In genomic region chr17:25942597-25943151, GRCm38 (mm10) we compare ENCODE assay signal across 9 mouse cellular contexts. TPM values are rescaled to one million over a fixed set of nuclear protein-coding genes. Genes with fewer than 3 reads are reported as not detected.
DNase-seq lines count a peak whose midpoint lies in the region; ATAC-seq and TF ChIP-seq lines count a peak whose summit lies in the region.
"Had no signal": no experiment of that assay in that cellular context is flagged by ENCODE, and none has a peak within 500 bp of the region (broad histone marks: within the 10 kb centered on the region; RNA-seq: fewer than 3 reads in every experiment).

No protein-coding gene starts in this region.

- no peaks in the 10 kb centered on the region for H3K36me3 ChIP-seq in heart, embryonic 11.5 days (ENCODE audit: control insufficient read depth, insufficient read depth, low read length)
- peaks cover 0 to 17% of the 10 kb centered on the region in 2 experiments; a peak in 3 of 4 replicates for H3K36me3 ChIP-seq in MEL (ENCODE audit: control insufficient read depth in 1 of 2, insufficient read depth in 2 of 2, low read length in 2 of 2)

- peak overlapping the region; percentile 88 for H3K27ac ChIP-seq in heart, embryonic 11.5 days (ENCODE audit: low read depth, low read length)
- H3K27ac ChIP-seq in MEL (ENCODE audit: control insufficient read depth, low read depth, low read length): peak overlapping the region; percentile 95

- H3K27me3 ChIP-seq in heart, embryonic 11.5 days (ENCODE audit: control insufficient read depth, insufficient read depth, low read length): no peaks in the 10 kb centered on the region
- no peaks in the 10 kb centered on the region for H3K27me3 ChIP-seq in MEL (ENCODE audit: control insufficient read depth in 1 of 2, insufficient read depth in 2 of 2, low read length in 2 of 2)

- TF ChIP-seq POLR2A in MEL (IDR thresholded peaks at IDR 0.05; ENCODE audit: control insufficient read depth in 1 of 2, insufficient read depth in 1 of 2, low read depth in 1 of 2, low read length in 2 of 2, poor library complexity in 1 of 2): peak; percentile 28 to 46; a peak in 1 of 4 replicates

- H3K9me3 ChIP-seq in heart, embryonic 11.5 days (replicated peaks; ENCODE audit: control insufficient read depth, low read length): no peaks in the 10 kb centered on the region
- no peaks in the 10 kb centered on the region for H3K9me3 ChIP-seq in MEL (replicated peaks; ENCODE audit: insufficient read depth, low read length)

- 70% methylated on average over 2 of the region's 2 CpGs for WGBS in heart, embryonic 11.5 days (ENCODE audit: insufficient replicate concordance)

- TF ChIP-seq RAD21 in MEL (IDR thresholded peaks at IDR 0.05; ENCODE audit: low read depth, low read length): no peak

- peak overlapping the region; percentile 69 for H3K4me2 ChIP-seq in heart, embryonic 11.5 days

- intact Hi-C loops in heart, postnatal 25 days (cut with DNase I): loop anchor here (5.0 to 10.0 kb wide), 2 partner anchors 45 to 48 kb away; partner anchors contain the start of gene Capn15

- peak; percentile 82 for ATAC-seq in heart, embryonic 11.5 days (replicated peaks; ENCODE audit: insufficient number of reproducible peaks, low FRiP score, low TSS enrichment)
- ATAC-seq in erythroid progenitor cell, adult 5-6 weeks (replicated peaks; ENCODE audit: low FRiP score, poor library complexity, severe bottlenecking): peak; percentile 85
- ATAC-seq in megakaryocyte progenitor cell, adult 5-6 weeks (replicated peaks; ENCODE audit: poor library complexity): peak; percentile 88

- peak; percentile 90 to 98 for TF ChIP-seq EP300 in MEL (IDR thresholded peaks at IDR 0.05; ENCODE audit: low read depth in 1 of 2, low read length in 2 of 2)

- peaks cover 9% of the 10 kb centered on the region for H3K4me1 ChIP-seq in heart, embryonic 11.5 days (ENCODE audit: control insufficient read depth, insufficient read depth, low read length)
- peaks cover 10 to 30% of the 10 kb centered on the region in 2 experiments for H3K4me1 ChIP-seq in MEL (ENCODE audit: control insufficient read depth in 1 of 2, insufficient read depth in 2 of 2, low read length in 2 of 2)

- TF ChIP-seq CTCF in MEL (IDR thresholded peaks at IDR 0.05 in 2 of 3, conservative IDR thresholded peaks at IDR 0.05 in 1 of 3; ENCODE audit: control insufficient read depth in 1 of 3, insufficient read depth in 1 of 3, low read depth in 2 of 3, low read length in 3 of 3, poor library complexity in 1 of 3, severe bottlenecking in 1 of 3): no peak

- peak overlapping the region; percentile 88 for H3K4me3 ChIP-seq in heart, embryonic 11.5 days (ENCODE audit: low read depth, low read length)
- peak overlapping the region; percentile 63 to 78 for H3K4me3 ChIP-seq in MEL (ENCODE audit: control insufficient read depth in 1 of 2, insufficient read depth in 1 of 2, low read depth in 2 of 2, low read length in 2 of 2)

- peaks cover 27% of the 10 kb centered on the region for H3K79me2 ChIP-seq in MEL (ENCODE audit: control insufficient read depth, insufficient read depth, low read length, poor library complexity)

- DNase-seq in heart, postnatal 25 days (ENCODE audit: low spot score): no peak
- peak; percentile 93 for DNase-seq in MEL (ENCODE audit: low read depth, low spot score)
- no peak for DNase-seq in gastrocnemius, postnatal 10 days
- no peak for DNase-seq in kidney, adult 8-10 months
- DNase-seq in frontal cortex, postnatal 36 days (ENCODE audit: low spot score in 2 of 2): no peak

- H3K9ac ChIP-seq in heart, embryonic 11.5 days (ENCODE audit: low read depth, low read length): peak overlapping the region; percentile 99
- H3K9ac ChIP-seq in MEL (ENCODE audit: control insufficient read depth, low read depth, low read length, poor library complexity, severe bottlenecking): peak overlapping the region; percentile 92

TF ChIP-seq in MEL, 35 proteins besides CTCF, POLR2A, EP300 and RAD21 (continues in another document):
- TF ChIP-seq SIN3A (IDR thresholded peaks at IDR 0.05; ENCODE audit: low read length) (peak; percentile 72), TCF12 (IDR thresholded peaks at IDR 0.05; ENCODE audit: low read depth, low read length) (peak; percentile 99), TAL1 (IDR thresholded peaks at IDR 0.05; ENCODE audit: low read length) (peak; percentile 98), MYB (IDR thresholded peaks at IDR 0.05; ENCODE audit: low read depth, low read length) (peak; percentile 50; the same call in 1 of the 2 replicates), ETS1 (IDR thresholded peaks at IDR 0.05; ENCODE audit: low read depth, low read length) (peak; percentile 82), RCOR1 (IDR thresholded peaks at IDR 0.05; ENCODE audit: low read depth, low read length) (peak; percentile 58; the same call in 1 of the 2 replicates), ZMIZ1 (IDR thresholded peaks at IDR 0.05; ENCODE audit: low read depth, low read length) (peak; percentile 88), JUND (IDR thresholded peaks at IDR 0.05; ENCODE audit: low read depth, low read length) (no peak), MXI1 (IDR thresholded peaks at IDR 0.05; ENCODE audit: low read depth, low read length) (no peak; the same call in none of the 2 replicates), CHD1 (IDR thresholded peaks at IDR 0.05; ENCODE audit: low read depth, low read length) (peak; percentile 89; the same call in 1 of the 2 replicates), MEF2A (IDR thresholded peaks at IDR 0.05; ENCODE audit: extremely low read depth, insufficient replicate concordance, low read depth, low read length, poor library complexity, severe bottlenecking) (peak; percentile 57; the same call in 1 of the 2 replicates), NELFE (IDR thresholded peaks at IDR 0.05; ENCODE audit: low read depth, low read length) (peak; percentile 53), CHD2 (IDR thresholded peaks at IDR 0.05; ENCODE audit: low read length) (no peak), MAX (IDR thresholded peaks at IDR 0.05; ENCODE audit: low read length) (peak; percentile 33; the same call in 1 of the 2 replicates)

RNA-seq across cellular contexts. Expression of gene Pigq, which starts 2.1 kb away (rescaled TPM):
- 71.2 and 77.1 TPM in 2 replicates for polyA plus RNA-seq in heart, embryonic 11.5 days (2014; fragmentation: Nextera tagmentation; extraction: Ambion mirVana)
- 10 to 100 TPM; 49.0 to 55.6 TPM for total RNA-seq in heart, postnatal 25 days (2021)
- 50.7 and 67.8 TPM in 2 replicates for total RNA-seq in MEL (2012; rRNA removed)
- 100 to 1,000 TPM; 193 to 825 TPM for polyA plus RNA-seq in MEL (2012; ENCODE audit: insufficient read depth in 1 of 2, insufficient read length in 2 of 2, low read depth in 1 of 2, low replicate concordance in 2 of 2, missing spikeins in 1 of 2)
- 1,618 and 1,746 TPM in 2 replicates for total RNA-seq in erythroid progenitor cell, adult 5-6 weeks (2015; ENCODE audit: low replicate concordance)
- 1,554 and 1,638 TPM in 2 replicates for total RNA-seq in erythroid progenitor cell, adult 5-6 weeks (2017; ENCODE audit: low replicate concordance)
- total RNA-seq in megakaryocyte progenitor cell, adult 5-6 weeks (2015): 53.3 and 56.3 TPM in 2 replicates
- total RNA-seq in megakaryocyte progenitor cell, adult 5-6 weeks (2017): 41.6 and 41.8 TPM in 2 replicates
- total RNA-seq in gastrocnemius, postnatal 10 days (2021): 10 to 100 TPM; 38.4 to 39.1 TPM

RNA-seq across cellular contexts. Expression of gene Nhlrc4, which starts 2.1 kb away (rescaled TPM):
- 0.34 and 0.42 TPM in 2 replicates for polyA plus RNA-seq in heart, embryonic 11.5 days (2014; fragmentation: Nextera tagmentation; extraction: Ambion mirVana)
- not detected for total RNA-seq in heart, postnatal 25 days (2021)
- total RNA-seq in MEL (2012; rRNA removed): 0.16 and 0.23 TPM in 2 replicates
- under 1 TPM in 1 of 2 experiments, not detected in 1; 0.19 TPM for polyA plus RNA-seq in MEL (2012; ENCODE audit: insufficient read depth in 1 of 2, insufficient read length in 2 of 2, low read depth in 1 of 2, low replicate concordance in 2 of 2, missing spikeins in 1 of 2)
- 13.7 and 13.8 TPM in 2 replicates for total RNA-seq in erythroid progenitor cell, adult 5-6 weeks (2015; ENCODE audit: low replicate concordance)
- 13.7 and 18.9 TPM in 2 replicates for total RNA-seq in erythroid progenitor cell, adult 5-6 weeks (2017; ENCODE audit: low replicate concordance)
- not detected in 2 replicates for total RNA-seq in megakaryocyte progenitor cell, adult 5-6 weeks (2015)
- total RNA-seq in megakaryocyte progenitor cell, adult 5-6 weeks (2017): not detected in 2 replicates
- total RNA-seq in gastrocnemius, postnatal 10 days (2021): not detected

RNA-seq across cellular contexts. Expression of gene A930017K11Rik, which starts 9.7 kb away (rescaled TPM):
- 0.14 and 0.25 TPM in 2 replicates for polyA plus RNA-seq in heart, embryonic 11.5 days (2014; fragmentation: Nextera tagmentation; extraction: Ambion mirVana)
- under 1 TPM; 0.17 to 0.18 TPM for total RNA-seq in heart, postnatal 25 days (2021)
- not detected in 2 replicates for total RNA-seq in MEL (2012; rRNA removed)
- polyA plus RNA-seq in MEL (2012; ENCODE audit: insufficient read depth in 1 of 2, insufficient read length in 2 of 2, low read depth in 1 of 2, low replicate concordance in 2 of 2, missing spikeins in 1 of 2): not detected
- total RNA-seq in erythroid progenitor cell, adult 5-6 weeks (2015; ENCODE audit: low replicate concordance): not detected in 2 replicates
- not detected in 2 replicates for total RNA-seq in erythroid progenitor cell, adult 5-6 weeks (2017; ENCODE audit: low replicate concordance)
- not detected in 2 replicates for total RNA-seq in megakaryocyte progenitor cell, adult 5-6 weeks (2015)
- total RNA-seq in megakaryocyte progenitor cell, adult 5-6 weeks (2017): not detected in 2 replicates
- total RNA-seq in gastrocnemius, postnatal 10 days (2021): not detected
- polyA plus RNA-seq: heart, embryonic 16.5 days had no signal

RNA-seq across cellular contexts. Expression of gene Rab40c, which starts 23.1 kb away (rescaled TPM):
- 11.0 and 11.7 TPM in 2 replicates for polyA plus RNA-seq in heart, embryonic 11.5 days (2014; fragmentation: Nextera tagmentation; extraction: Ambion mirVana)
- 10 to 100 TPM; 17.0 to 17.4 TPM for total RNA-seq in heart, postnatal 25 days (2021)
- total RNA-seq in MEL (2012; rRNA removed): 3.7 and 4.8 TPM in 2 replicates
- polyA plus RNA-seq in MEL (2012; ENCODE audit: insufficient read depth in 1 of 2, insufficient read length in 2 of 2, low read depth in 1 of 2, low replicate concordance in 2 of 2, missing spikeins in 1 of 2): 10 to 100 TPM in 1 of 2 experiments, not detected in 1; 23.2 TPM
- 2.2 and 2.5 TPM in 2 replicates for total RNA-seq in erythroid progenitor cell, adult 5-6 weeks (2015; ENCODE audit: low replicate concordance)
- 0.98 and 3.2 TPM in 2 replicates for total RNA-seq in erythroid progenitor cell, adult 5-6 weeks (2017; ENCODE audit: low replicate concordance)
- total RNA-seq in megakaryocyte progenitor cell, adult 5-6 weeks (2015): 7.9 and 8.5 TPM in 2 replicates
- total RNA-seq in megakaryocyte progenitor cell, adult 5-6 weeks (2017): 10.4 and 12.0 TPM in 2 replicates
- 10 to 100 TPM in 1 of 2 experiments, 1 to 10 TPM in 1; 9.3 to 12.6 TPM for total RNA-seq in gastrocnemius, postnatal 10 days (2021)

RNA-seq across cellular contexts. Expression of gene Capn15, which starts 42.9 kb away (rescaled TPM):
- polyA plus RNA-seq in heart, embryonic 11.5 days (2014; fragmentation: Nextera tagmentation; extraction: Ambion mirVana): 12.7 and 15.2 TPM in 2 replicates
- 1 to 10 TPM; 7.1 to 7.8 TPM for total RNA-seq in heart, postnatal 25 days (2021)
- 5.6 and 6.2 TPM in 2 replicates for total RNA-seq in MEL (2012; rRNA removed)
- 10 to 100 TPM in 1 of 2 experiments, not detected in 1; 16.2 TPM for polyA plus RNA-seq in MEL (2012; ENCODE audit: insufficient read depth in 1 of 2, insufficient read length in 2 of 2, low read depth in 1 of 2, low replicate concordance in 2 of 2, missing spikeins in 1 of 2)
- 9.6 and 9.7 TPM in 2 replicates for total RNA-seq in erythroid progenitor cell, adult 5-6 weeks (2015; ENCODE audit: low replicate concordance)
- 5.7 and 9.1 TPM in 2 replicates for total RNA-seq in erythroid progenitor cell, adult 5-6 weeks (2017; ENCODE audit: low replicate concordance)
- total RNA-seq in megakaryocyte progenitor cell, adult 5-6 weeks (2015): 8.6 and 11.2 TPM in 2 replicates
- total RNA-seq in megakaryocyte progenitor cell, adult 5-6 weeks (2017): 2.4 and 3.3 TPM in 2 replicates
- 1 to 10 TPM; 6.7 to 8.6 TPM for total RNA-seq in gastrocnemius, postnatal 10 days (2021)

Comparison
In these comparisons a context has a peak if more than half of its experiments do, and no peak if none do; other contexts are left out.
1. RNA of gene Pigq, which starts 2.1 kb away (total RNA-seq): 1,554 to 1,746 TPM in erythroid progenitor cell, adult 5-6 weeks; 50.7 to 67.8 TPM in MEL, 41.6 to 56.3 TPM in megakaryocyte progenitor cell, adult 5-6 weeks, 49.0 to 55.6 TPM in heart, postnatal 25 days and 38.4 to 39.1 TPM in gastrocnemius, postnatal 10 days; every median in the first group is over 10 times any median in the second.
2. RNA of gene Nhlrc4, which starts 2.1 kb away (total RNA-seq): 13.7 to 18.9 TPM in erythroid progenitor cell, adult 5-6 weeks; not detected in heart, postnatal 25 days, 0.16 to 0.23 TPM in MEL, not detected in gastrocnemius, postnatal 10 days and not detected in megakaryocyte progenitor cell, adult 5-6 weeks; every median in the first group is over 4 times any median in the second.
3. Peak in every context shown above with its lines, with median percentiles within 50 percentile points of each other: ATAC-seq.